Mouse (Mus musculus) ES-CJ7 (cell line): ENCODE results near the gene Zfp747.
"Not testable (repeated sequence)": the region's sequence is repeated elsewhere in the genome, so short reads cannot be mapped to it uniquely, and the experiment has no call there.

ENCODE experiments used
- DNase-seq: peaks from one replicate; pipeline ENCODE4 v3.0.0; 2011; ENCODE audit warnings: low read depth, low spot score

Gene Zfp747

GRCm38 (mm10) chr7:127371870-127372269 lies 4.0 kb downstream of the Zfp747 start:
- DNase-seq, result peak; percentile 41

GRCm38 (mm10) chr7:127371213-127371612 lies 4.6 kb downstream of the Zfp747 start:
- no peak for DNase-seq

- DNase-seq, result no peak
Measured at GRCm38 (mm10) chr7:127366249-127366648, 9.6 kb downstream of the Zfp747 start.

GRCm38 (mm10) chr7:127364166-127364565 lies 11.7 kb downstream of the Zfp747 start:
- DNase-seq, result no peak

GRCm38 (mm10) chr7:127363475-127363921 lies 12.4 kb downstream of the Zfp747 start:
- no peak for DNase-seq

GRCm38 (mm10) chr7:127362418-127362817 lies 13.4 kb downstream of the Zfp747 start:
- DNase-seq, result peak; percentile 51

- DNase-seq, result no peak
Measured at GRCm38 (mm10) chr7:127361449-127361848, 14.4 kb downstream of the Zfp747 start.

- DNase-seq, result no peak
Measured at GRCm38 (mm10) chr7:127360265-127360664, 15.6 kb downstream of the Zfp747 start.

GRCm38 (mm10) chr7:127358472-127358871 lies 17.4 kb downstream of the Zfp747 start:
- no peak for DNase-seq

- no peak for DNase-seq
Measured at GRCm38 (mm10) chr7:127357871-127358270, 18.0 kb downstream of the Zfp747 start.

- no peak for DNase-seq
Measured at GRCm38 (mm10) chr7:127355796-127356195, 20.1 kb downstream of the Zfp747 start.

- DNase-seq, result no peak
Measured at GRCm38 (mm10) chr7:127351230-127352004, 24.4 kb downstream of the Zfp747 start.

GRCm38 (mm10) chr7:127346676-127347075 lies 29.2 kb downstream of the Zfp747 start:
- peak; percentile 72 for DNase-seq

GRCm38 (mm10) chr7:127345512-127346325 lies 30.1 kb downstream of the Zfp747 start, which contains the start of gene Zfp768:
Gene Zfp768 (minus strand): TSS chr7:127345589.
- peak; percentile 92 for DNase-seq

- no peak for DNase-seq
Measured at GRCm38 (mm10) chr7:127345092-127345491, 30.8 kb downstream of the Zfp747 start.

- no peak for DNase-seq
Measured at GRCm38 (mm10) chr7:127344371-127344770, 31.5 kb downstream of the Zfp747 start.

- peak; percentile 19 for DNase-seq
Measured at GRCm38 (mm10) chr7:127343351-127344019, 32.4 kb downstream of the Zfp747 start.

GRCm38 (mm10) chr7:127342888-127343287 lies 33.0 kb downstream of the Zfp747 start:
- DNase-seq, result no peak

- peak; percentile 51 for DNase-seq
Measured at GRCm38 (mm10) chr7:127342332-127342731, 33.5 kb downstream of the Zfp747 start.

GRCm38 (mm10) chr7:127341861-127342260 lies 34.0 kb downstream of the Zfp747 start:
- DNase-seq, result not testable (repeated sequence)

- no peak for DNase-seq
Measured at GRCm38 (mm10) chr7:127341356-127341755, 34.5 kb downstream of the Zfp747 start.

GRCm38 (mm10) chr7:127337636-127338035 lies 38.2 kb downstream of the Zfp747 start:
- DNase-seq, result no peak
